27 mouse cellular contexts compared by ENCODE assay signal in the genomic region with DNA sequence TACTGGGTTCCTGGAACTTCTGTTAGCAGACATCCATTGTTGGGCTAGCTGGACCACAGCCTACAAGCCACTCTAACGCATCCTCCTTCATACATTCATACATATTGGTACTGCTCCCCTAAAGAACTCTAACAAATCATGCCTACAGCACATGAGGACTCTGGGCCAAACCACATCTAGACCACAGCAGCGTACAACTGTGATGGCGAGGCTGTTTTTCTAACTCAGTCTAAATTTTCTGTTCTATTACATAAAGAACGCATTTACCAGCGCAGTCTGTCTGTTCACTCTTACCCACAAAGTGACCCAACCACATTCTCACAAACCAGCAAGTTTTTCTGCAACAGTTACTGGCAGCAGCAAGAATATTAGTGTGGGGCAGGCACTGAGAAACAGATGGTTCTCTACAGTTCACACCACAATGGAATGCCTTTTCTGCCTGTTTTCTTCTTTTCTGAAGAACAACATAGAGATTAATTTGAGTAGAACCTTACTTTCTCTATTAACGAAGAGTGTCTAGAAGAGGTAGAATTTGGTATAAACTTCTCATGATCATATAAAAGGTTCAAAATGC.
A peak's percentile ranks its signal among the peaks of the same experiment; 100 is the strongest.
DNase-seq lines count a peak whose midpoint lies in the region; ATAC-seq and TF ChIP-seq lines count a peak whose summit lies in the region.
"Had no signal": no experiment of that assay in that cellular context is flagged by ENCODE, and none has a peak within 500 bp of the region (broad histone marks: within the 10 kb centered on the region; RNA-seq: fewer than 3 reads in every experiment).

No protein-coding gene starts in this region.

- WGBS in lung, embryonic 15.5 days, result 57% methylated on average over 6 of the region's 6 CpGs

- no peak for TF ChIP-seq POLR2A in embryonic fibroblast, embryonic 13.5 days (IDR thresholded peaks at IDR 0.05; ENCODE audit: low read depth, low read length)

- no peak overlapping the region for H3K4me3 ChIP-seq in lung, embryonic 15.5 days
- H3K4me3 ChIP-seq in embryonic fibroblast, embryonic 13.5 days (ENCODE audit: insufficient read depth, low read length), result no peak overlapping the region
- H3K4me3 ChIP-seq: hindbrain, embryonic 13.5 days; limb, embryonic 12.5 days; liver, embryonic 12.5 days; megakaryocyte, embryonic 14.5 days; neural tube, embryonic 15.5 days had no signal

- TF ChIP-seq CTCF in embryonic fibroblast, embryonic 13.5 days (IDR thresholded peaks at IDR 0.05; ENCODE audit: borderline replicate concordance, insufficient read depth, low read length), result no peak

- H3K36me3 ChIP-seq in lung, embryonic 15.5 days, result no peaks in the 10 kb centered on the region
- H3K36me3 ChIP-seq: hindbrain, embryonic 13.5 days; limb, embryonic 12.5 days; liver, embryonic 12.5 days; neural tube, embryonic 15.5 days had no signal

- H3K27me3 ChIP-seq in lung, embryonic 15.5 days, result no peaks in the 10 kb centered on the region
- H3K27me3 ChIP-seq: hindbrain, embryonic 13.5 days; limb, embryonic 12.5 days; liver, embryonic 12.5 days; megakaryocyte, embryonic 14.5 days; neural tube, embryonic 15.5 days had no signal

- H3K27ac ChIP-seq in lung, embryonic 15.5 days, result peak overlapping the region; percentile 84
- peak overlapping the region; percentile 93 for H3K27ac ChIP-seq in embryonic fibroblast, embryonic 13.5 days (ENCODE audit: insufficient read depth, low read length)
- H3K27ac ChIP-seq: hindbrain, embryonic 13.5 days; liver, embryonic 12.5 days; neural tube, embryonic 15.5 days had no signal

- H3K4me2 ChIP-seq in lung, embryonic 15.5 days, result no peak overlapping the region
- H3K4me2 ChIP-seq: heart, embryonic 11.5 days; hindbrain, embryonic 13.5 days; limb, embryonic 12.5 days; liver, embryonic 12.5 days; neural tube, embryonic 15.5 days had no signal

- peaks cover 4% of the 10 kb centered on the region; the same call in 1 of the 2 replicates for H3K4me1 ChIP-seq in lung, embryonic 15.5 days
- H3K4me1 ChIP-seq in embryonic fibroblast, embryonic 13.5 days (ENCODE audit: control insufficient read depth, insufficient read depth, low read length), result 0 out of 2 replicates have a peak, but pooled peaks cover 4% of the 10 kb centered on the region
- H3K4me1 ChIP-seq: hindbrain, embryonic 13.5 days; limb, embryonic 12.5 days; liver, embryonic 12.5 days; megakaryocyte, embryonic 14.5 days had no signal

- no peaks in the 10 kb centered on the region for H3K9me3 ChIP-seq in lung, embryonic 15.5 days
- H3K9me3 ChIP-seq: hindbrain, embryonic 13.5 days; limb, embryonic 12.5 days; liver, embryonic 12.5 days; neural tube, embryonic 15.5 days had no signal

- no peak for ATAC-seq in lung, embryonic 15.5 days (ENCODE audit: borderline replicate concordance, extremely low read depth, low FRiP score, low TSS enrichment)
- ATAC-seq in megakaryocyte progenitor cell, adult 5-6 weeks (replicated peaks; ENCODE audit: poor library complexity), result no peak
- ATAC-seq: liver, embryonic 12.5 days; liver, postnatal 0 days had no signal

- no peak overlapping the region for H3K9ac ChIP-seq in lung, embryonic 15.5 days
- H3K9ac ChIP-seq: hindbrain, embryonic 13.5 days; limb, embryonic 12.5 days; liver, embryonic 12.5 days; liver, postnatal 0 days; neural tube, embryonic 15.5 days had no signal

- no peak for DNase-seq in lung, postnatal 4 days
- peak; percentile 58 for DNase-seq in lung, postnatal 10 days
- no peak for DNase-seq in left cerebral cortex, postnatal 25 days (ENCODE audit: low spot score in 2 of 2)
- DNase-seq: adrenal gland, adult 2 months; adrenal gland, postnatal 36 days; B cell, adult 2 months; cerebellum, adult 18-20 months; cerebellum, postnatal 10 days; gastrocnemius, postnatal 14 days; heart, adult 18-20 months; heart, postnatal 4 days; kidney, adult 11 months; kidney, postnatal 14 days; layer of hippocampus, adult 9-11 months; liver, postnatal 0 days; midbrain, embryonic 14.5 days; retina, postnatal 1 day; right cerebral cortex, postnatal 14 days had no signal

- intact Hi-C loops in left cerebral cortex, postnatal 25 days (cut with DNase I), result no loop called here
